Mouse (Mus musculus) myocyte (in vitro differentiated cells): ENCODE data around the gene Mfge8. TPM values are rescaled to one million over a fixed set of nuclear protein-coding genes. Genes with fewer than 3 reads are reported as not detected.
A peak's percentile ranks its signal among the peaks of the same experiment; 100 is the strongest.

Experiments used
- H3K27me3 ChIP-seq: one replicate; pipeline ENCODE4 v1.6.1; 2011; ENCODE audit not compliant: control insufficient read depth, insufficient read depth, insufficient read length
- H3K36me3 ChIP-seq: one replicate; pipeline ENCODE4 v1.6.1; 2011; ENCODE audit not compliant: control insufficient read depth, insufficient read depth
- H3K4me2 ChIP-seq: one replicate; pipeline ENCODE4 v1.6.1; 2011; ENCODE audit warnings: low read depth, control low read depth
- H3K4me3 ChIP-seq: one replicate; pipeline ENCODE4 v1.5.1; 2011; ENCODE audit warnings: mild to moderate bottlenecking, control low read depth, moderate library complexity
- H3K79me2 ChIP-seq: one replicate; pipeline ENCODE4 v1.6.1; 2011; ENCODE audit not compliant: control insufficient read depth, insufficient read depth
- H3ac ChIP-seq: one replicate; pipeline ENCODE4 v1.6.1; 2011; ENCODE audit not compliant: control insufficient read depth, insufficient read length
- CEBPB ChIP-seq: IDR thresholded peaks from 2 replicates; pipeline ENCODE4 v1.6.1; 2011; ENCODE audit warnings: mild to moderate bottlenecking, moderate library complexity; ENCODE audit not compliant: poor library complexity, insufficient read depth, severe bottlenecking
- E2F4 ChIP-seq: IDR thresholded peaks from one replicate; pipeline ENCODE4 v1.6.1; 2011; ENCODE audit warnings: mild to moderate bottlenecking, control low read depth, moderate library complexity; ENCODE audit not compliant: insufficient read depth
- MAX ChIP-seq: IDR thresholded peaks from one replicate; pipeline ENCODE4 v1.6.1; 2011; ENCODE audit warnings: low read depth, mild to moderate bottlenecking, control low read depth
- MYOD1 ChIP-seq, 3 experiments: IDR thresholded peaks; one replicate each; pipeline ENCODE4 v1.6.1; 2011; ENCODE audit warnings: control low read depth in 2 of 3, low read depth in 2 of 3, mild to moderate bottlenecking in 2 of 3, moderate library complexity in 1 of 3; ENCODE audit not compliant: insufficient read length in 2 of 3, control insufficient read depth in 1 of 3
- MYOG ChIP-seq, 3 experiments: IDR thresholded peaks; one replicate each; pipeline ENCODE4 v1.6.1; 2011; ENCODE audit warnings: control low read depth in 2 of 3, low read depth in 2 of 3, mild to moderate bottlenecking in 2 of 3; ENCODE audit not compliant: insufficient read length in 2 of 3, control insufficient read depth in 1 of 3, insufficient read depth in 1 of 3
- POLR2A ChIP-seq: IDR thresholded peaks from one replicate; pipeline ENCODE4 v1.6.1; 2011; ENCODE audit warnings: low read depth, mild to moderate bottlenecking, control low read depth, moderate library complexity; ENCODE audit not compliant: insufficient read length
- POLR2AphosphoS2 ChIP-seq: IDR thresholded peaks from one replicate; pipeline ENCODE4 v1.6.1; 2011; ENCODE audit warnings: low read depth, control low read depth; ENCODE audit not compliant: insufficient read length
- REST ChIP-seq: IDR thresholded peaks from one replicate; pipeline ENCODE4 v1.6.1; 2011; ENCODE audit warnings: mild to moderate bottlenecking, control low read depth, moderate library complexity; ENCODE audit not compliant: insufficient read depth, insufficient read length
- SRF ChIP-seq: IDR thresholded peaks from one replicate; pipeline ENCODE4 v1.6.1; 2011; ENCODE audit warnings: low read depth; ENCODE audit not compliant: control insufficient read depth, insufficient read length
- TCF12 ChIP-seq: IDR thresholded peaks from one replicate; pipeline ENCODE4 v1.6.1; 2011; ENCODE audit warnings: mild to moderate bottlenecking, control low read depth; ENCODE audit not compliant: poor library complexity, insufficient read depth, severe bottlenecking
- TCF3 ChIP-seq: IDR thresholded peaks from one replicate; pipeline ENCODE4 v1.6.1; 2011; ENCODE audit warnings: low read depth, control low read depth; ENCODE audit not compliant: insufficient read length
- USF1 ChIP-seq: IDR thresholded peaks from one replicate; pipeline ENCODE4 v1.6.1; 2011; ENCODE audit warnings: low read depth, mild to moderate bottlenecking, control low read depth, moderate library complexity
- polyA plus RNA-seq: library from polyadenylated mRNA; unstranded; fragments of >200 nt; fragmentation: generic; extraction: Trizol; gene quantifications from one replicate; pipeline ENCODE4 v1.2.1, GENCODE M21; 2012; ENCODE audit warnings: missing spikeins

Gene Mfge8
- polyA plus RNA-seq, result 173 TPM

DNA sequence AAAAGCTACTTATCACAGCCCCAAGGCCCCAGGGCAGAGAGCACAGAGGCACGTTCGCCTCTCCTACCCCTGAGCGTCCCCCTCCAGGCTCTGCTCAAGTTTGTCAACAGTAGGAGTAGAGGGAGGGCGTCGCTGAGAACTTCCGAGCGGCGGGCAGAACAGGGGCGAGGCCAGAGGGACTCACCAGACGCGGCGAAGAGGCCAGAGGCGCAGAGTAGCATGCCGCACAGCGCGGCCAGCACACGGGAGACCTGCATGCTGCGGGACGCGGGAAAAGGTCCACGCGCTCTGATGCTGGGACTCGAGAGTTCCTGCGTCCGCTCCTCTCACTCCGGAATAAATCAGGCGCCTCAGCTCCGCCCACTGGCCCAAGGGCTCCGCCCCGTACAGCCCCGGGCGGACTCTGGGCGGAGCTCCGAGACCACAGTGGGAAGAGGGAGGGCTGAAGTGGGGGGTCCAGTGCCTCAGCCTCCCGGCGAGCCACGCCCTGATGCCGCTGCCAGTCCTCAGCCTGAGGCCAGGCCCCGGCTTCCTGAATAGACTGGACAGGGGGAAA is at the start of gene Mfge8:
Gene Mfge8 (minus strand): TSS at position 350 of the 556 bp plus-strand sequence.
- Histone ChIP-seq H3K36me3 (no peaks in the 10 kb centered on the region), H3K27me3 (no peaks in the 10 kb centered on the region), H3ac (peak within 1 kb of the TSS; percentile 26), H3K4me3 (peak within 1 kb of the TSS; percentile 63), H3K4me2 (peak within 1 kb of the TSS; percentile 88), H3K79me2 (no peaks in the 10 kb centered on the region)
- TF ChIP-seq E2F4 (no peak), TCF12 (no peak), MYOG (IDR thresholded peaks at IDR 0.05; ENCODE audit: control insufficient read depth in 1 of 3, insufficient read depth in 1 of 3, insufficient read length in 2 of 3, low read depth in 2 of 3) (peak in 1 of 3 experiments; percentile 4), POLR2A (peak; percentile 93), MAX (no peak), POLR2AphosphoS2 (peak; percentile 90)

DNA sequence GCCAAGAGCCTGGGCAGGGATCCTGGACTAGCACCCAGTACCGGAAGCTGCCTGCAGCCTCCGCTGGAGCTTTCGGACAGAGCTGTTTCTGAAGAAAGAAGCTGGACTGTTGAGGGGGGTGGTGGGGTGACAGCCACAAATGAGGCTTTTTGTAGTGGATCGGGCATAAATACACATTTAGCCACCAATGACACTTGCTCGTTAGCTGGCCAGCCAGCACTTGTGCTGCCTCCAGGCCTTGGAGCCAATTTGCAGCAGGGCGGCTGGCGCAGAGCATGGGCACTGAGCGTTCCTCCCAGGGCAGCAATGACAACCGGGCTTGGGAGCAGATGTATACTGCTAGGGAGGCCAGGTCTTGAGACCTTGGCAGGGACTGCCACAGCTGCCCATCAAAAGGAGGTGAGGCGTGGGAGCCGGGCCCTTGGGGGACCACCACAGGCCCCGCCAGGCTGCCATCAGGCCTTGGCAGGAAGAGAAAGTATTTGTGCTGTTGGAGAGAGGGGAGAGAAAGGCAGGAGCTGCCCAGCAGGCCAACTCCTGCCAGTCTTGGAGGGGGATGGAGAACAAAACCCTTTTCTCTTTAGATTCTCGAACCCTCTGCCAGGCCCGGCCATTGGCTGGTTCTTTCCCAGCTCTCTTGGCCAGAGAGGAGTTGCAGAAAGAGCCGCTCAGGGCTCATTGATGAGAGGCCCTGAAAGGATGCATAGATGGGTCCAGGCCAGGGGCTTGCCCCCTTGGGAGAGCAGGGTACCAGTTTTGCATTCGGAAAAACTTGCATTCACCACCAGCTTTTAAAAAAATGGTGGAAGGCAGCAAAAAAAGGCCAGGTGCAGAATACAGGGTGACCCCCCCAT is 45.9 kb upstream of the Mfge8 start:
- no peaks in the 10 kb centered on the region for H3K36me3 ChIP-seq
- H3K4me3 ChIP-seq, result no peak overlapping the region
- no peaks in the 10 kb centered on the region for H3K27me3 ChIP-seq
- no peak overlapping the region for H3K4me2 ChIP-seq
- H3K79me2 ChIP-seq, result no peaks in the 10 kb centered on the region
- TF ChIP-seq MYOD1 (IDR thresholded peaks at IDR 0.05; ENCODE audit: control insufficient read depth in 1 of 3, insufficient read length in 2 of 3, low read depth in 2 of 3), result no peak
- no peak for TF ChIP-seq USF1
- no peak for TF ChIP-seq REST
- no peak for TF ChIP-seq MYOG (IDR thresholded peaks at IDR 0.05; ENCODE audit: control insufficient read depth in 1 of 3, insufficient read depth in 1 of 3, insufficient read length in 2 of 3, low read depth in 2 of 3)
- no peak for TF ChIP-seq SRF
- TF ChIP-seq TCF12, result no peak
- TF ChIP-seq MAX, result no peak
- no peak for TF ChIP-seq POLR2AphosphoS2
- no peak for TF ChIP-seq TCF3
- TF ChIP-seq POLR2A, result no peak
- TF ChIP-seq E2F4, result no peak
- no peak for TF ChIP-seq CEBPB
- H3ac ChIP-seq, result no peak overlapping the region

DNA sequence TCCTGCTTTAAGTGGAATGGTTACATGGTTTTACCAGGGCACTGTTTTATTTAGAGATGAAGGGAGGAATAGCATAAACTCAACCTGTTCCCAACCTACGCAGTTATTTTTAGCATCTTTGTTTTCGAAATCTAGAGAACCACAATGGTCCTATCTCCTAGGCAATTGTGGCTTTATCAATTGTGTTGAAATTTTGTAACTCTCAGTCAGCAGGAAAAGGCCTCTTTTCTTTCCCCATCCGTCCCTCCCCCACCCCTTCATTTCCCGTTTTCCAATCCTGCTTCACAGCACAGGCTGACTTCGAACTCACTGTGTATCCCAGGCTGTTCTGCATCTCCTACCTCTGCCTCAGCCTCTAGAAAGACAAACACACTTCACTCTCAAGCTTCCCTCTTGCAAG is 45.1 kb upstream of the Mfge8 start:
- no peak for TF ChIP-seq TCF3
- TF ChIP-seq E2F4, result no peak
- no peak for TF ChIP-seq MYOG (IDR thresholded peaks at IDR 0.05; ENCODE audit: control insufficient read depth in 1 of 3, insufficient read depth in 1 of 3, insufficient read length in 2 of 3, low read depth in 2 of 3)
- TF ChIP-seq TCF12, result no peak
- no peak for TF ChIP-seq SRF
- TF ChIP-seq CEBPB, result no peak
- no peak for TF ChIP-seq MYOD1 (IDR thresholded peaks at IDR 0.05; ENCODE audit: control insufficient read depth in 1 of 3, insufficient read length in 2 of 3, low read depth in 2 of 3)
- no peak for TF ChIP-seq REST
- TF ChIP-seq MAX, result no peak
- no peak for TF ChIP-seq POLR2AphosphoS2
- no peak for TF ChIP-seq USF1
- no peak for TF ChIP-seq POLR2A
- Histone ChIP-seq H3K27me3 (no peaks in the 10 kb centered on the region), H3K79me2 (no peaks in the 10 kb centered on the region), H3K4me3 (no peak overlapping the region), H3ac (no peak overlapping the region), H3K4me2 (no peak overlapping the region), H3K36me3 (no peaks in the 10 kb centered on the region)

DNA sequence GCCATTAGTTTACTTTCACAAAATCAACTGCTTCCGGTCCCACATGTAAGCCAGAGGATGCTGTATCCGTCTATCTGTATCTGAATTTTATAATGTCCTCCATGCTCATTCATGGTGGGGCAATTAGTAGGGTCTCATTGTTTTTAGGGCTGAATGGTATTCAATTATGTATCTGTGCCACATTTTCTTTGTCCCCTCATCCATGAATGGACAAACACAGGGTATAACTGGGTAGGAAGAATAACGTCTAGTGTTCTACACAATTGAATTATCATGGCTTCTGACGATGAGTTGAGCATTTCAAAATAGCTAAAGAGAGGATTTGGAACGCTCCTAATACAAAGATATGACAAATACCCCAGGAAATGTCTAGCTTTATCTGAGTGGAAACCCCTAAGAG is 42.6 kb upstream of the Mfge8 start:
- Histone ChIP-seq H3K79me2 (no peaks in the 10 kb centered on the region), H3K36me3 (no peaks in the 10 kb centered on the region), H3K4me2 (no peak overlapping the region), H3K4me3 (no peak overlapping the region), H3K27me3 (no peaks in the 10 kb centered on the region), H3ac (no peak overlapping the region)
- TF ChIP-seq USF1 (no peak), MAX (no peak), TCF3 (no peak), MYOG (IDR thresholded peaks at IDR 0.05; ENCODE audit: control insufficient read depth in 1 of 3, insufficient read depth in 1 of 3, insufficient read length in 2 of 3, low read depth in 2 of 3) (no peak), POLR2AphosphoS2 (no peak), E2F4 (no peak), CEBPB (no peak), MYOD1 (IDR thresholded peaks at IDR 0.05; ENCODE audit: control insufficient read depth in 1 of 3, insufficient read length in 2 of 3, low read depth in 2 of 3) (no peak), POLR2A (no peak), SRF (no peak), REST (no peak), TCF12 (no peak)
